Mouse (Mus musculus) hindbrain, embryonic 10.5 days (tissue): ENCODE data around the gene Atxn1. TPM values are rescaled to one million over a fixed set of nuclear protein-coding genes. Genes with fewer than 3 reads are reported as not detected.

ENCODE experiments used
- DNase-seq: peaks from one replicate; pipeline ENCODE4 v3.0.0-alpha.2; 2017; ENCODE audit warnings: low spot score
- H3K27ac ChIP-seq: fragments of 300-500 bp; sonication (generic); 2 replicates; pipeline ENCODE4 v1.5.1; 2016; ENCODE audit warnings: mild to moderate bottlenecking, moderate library complexity
- H3K27me3 ChIP-seq: fragments of 300-500 bp; sonication (generic); 2 replicates; pipeline ENCODE4 v1.6.1; 2016; ENCODE audit warnings: mild to moderate bottlenecking; ENCODE audit not compliant: poor library complexity, insufficient read depth, severe bottlenecking
- H3K36me3 ChIP-seq: fragments of 300-500 bp; sonication (generic); 2 replicates; pipeline ENCODE4 v1.6.1; 2016; ENCODE audit warnings: mild to moderate bottlenecking, moderate library complexity
- H3K4me1 ChIP-seq: fragments of 300-500 bp; sonication (generic); replicated peaks from 2 replicates; pipeline ENCODE4 v1.6.1; 2016; ENCODE audit warnings: mild to moderate bottlenecking
- H3K4me3 ChIP-seq: fragments of 300-500 bp; sonication (generic); 2 replicates; pipeline ENCODE4 v1.5.1; 2016; ENCODE audit warnings: mild to moderate bottlenecking, moderate library complexity
- H3K9me3 ChIP-seq: fragments of 300-500 bp; sonication (generic); 2 replicates; pipeline ENCODE4 v1.6.1; 2016; ENCODE audit warnings: mild to moderate bottlenecking, moderate library complexity
- WGBS: fragments of 180-500 bp; shearing (Covaris S2); methylation state at CpG from one replicate; pipeline ENCODE4 v1.1.7; 2016; 5-methylcytosine and 5-hydroxymethylcytosine counted together
- polyA plus RNA-seq: library from polyadenylated mRNA; unstranded; fragments of >200 nt; fragmentation: Nextera tagmentation; extraction: Ambion mirVana; gene quantifications from 2 replicates; pipeline ENCODE4 v1.2.1, GENCODE M21; 2016

Gene Atxn1
- polyA plus RNA-seq, 1 experiment from 2014 or later, result 2.4 TPM

- H3K4me3 ChIP-seq, result no peak overlapping the region
- WGBS, result 90% methylated on average over 10 of the region's 10 CpGs
- H3K27me3 ChIP-seq, result no peaks in the 10 kb centered on the region
- H3K27ac ChIP-seq, result no peak overlapping the region
- DNase-seq, result no peak
- no peaks in the 10 kb centered on the region for H3K9me3 ChIP-seq
- no peaks in the 10 kb centered on the region for H3K36me3 ChIP-seq
- H3K4me1 ChIP-seq, result 0 out of 2 replicates have a peak, but pooled peaks cover 6% of the 10 kb centered on the region
Measured at GRCm38 (mm10) chr13:45662852-45663251, 302.0 kb downstream of the Atxn1 start.

- H3K4me3 ChIP-seq, result no peak overlapping the region
- no peak for DNase-seq
- 70% methylated on average over 3 of the region's 3 CpGs for WGBS
- no peaks in the 10 kb centered on the region for H3K27me3 ChIP-seq
- H3K4me1 ChIP-seq, result 0 out of 2 replicates have a peak, but pooled peaks cover 6% of the 10 kb centered on the region
- H3K27ac ChIP-seq, result no peak overlapping the region
- no peaks in the 10 kb centered on the region for H3K9me3 ChIP-seq
- H3K36me3 ChIP-seq, result no peaks in the 10 kb centered on the region
Measured at GRCm38 (mm10) chr13:45662216-45662615, 302.6 kb downstream of the Atxn1 start.

GRCm38 (mm10) chr13:45661283-45662185, 303.3 kb downstream of the Atxn1 start:
- Histone ChIP-seq H3K9me3 (no peaks in the 10 kb centered on the region), H3K4me3 (no peak overlapping the region), H3K27ac (no peak overlapping the region), H3K36me3 (no peaks in the 10 kb centered on the region), H3K27me3 (no peaks in the 10 kb centered on the region), H3K4me1 (0 out of 2 replicates have a peak, but pooled peaks cover 6% of the 10 kb centered on the region)
- no peak for DNase-seq
- 79% methylated on average over 12 of the region's 12 CpGs for WGBS

- no peaks in the 10 kb centered on the region for H3K9me3 ChIP-seq
- DNase-seq, result no peak
- no peaks in the 10 kb centered on the region for H3K36me3 ChIP-seq
- H3K4me1 ChIP-seq, result 0 out of 2 replicates have a peak, but pooled peaks cover 6% of the 10 kb centered on the region
- H3K4me3 ChIP-seq, result no peak overlapping the region
- H3K27me3 ChIP-seq, result no peaks in the 10 kb centered on the region
- H3K27ac ChIP-seq, result no peak overlapping the region
- WGBS, result 83% methylated on average over 4 of the region's 4 CpGs
Measured at GRCm38 (mm10) chr13:45659813-45660212, 305.0 kb downstream of the Atxn1 start.

- Histone ChIP-seq H3K27me3 (no peaks in the 10 kb centered on the region), H3K36me3 (no peaks in the 10 kb centered on the region), H3K4me3 (no peak overlapping the region), H3K4me1 (0 out of 2 replicates have a peak, but pooled peaks cover 6% of the 10 kb centered on the region), H3K27ac (no peak overlapping the region), H3K9me3 (no peaks in the 10 kb centered on the region)
- WGBS, result 90% methylated on average over 5 of the region's 5 CpGs
- DNase-seq, result no peak
Measured at GRCm38 (mm10) chr13:45658343-45658742, 306.5 kb downstream of the Atxn1 start.

- H3K27ac ChIP-seq, result no peak overlapping the region
- no peaks in the 10 kb centered on the region for H3K27me3 ChIP-seq
- H3K4me3 ChIP-seq, result no peak overlapping the region
- H3K36me3 ChIP-seq, result no peaks in the 10 kb centered on the region
- no peaks in the 10 kb centered on the region for H3K9me3 ChIP-seq
- 0 out of 2 replicates have a peak, but pooled peaks cover 3% of the 10 kb centered on the region for H3K4me1 ChIP-seq
- DNase-seq, result no peak
- WGBS, result 95% methylated on average over 1 of the region's 1 CpGs
Measured at GRCm38 (mm10) chr13:45657176-45657575, 307.6 kb downstream of the Atxn1 start.

GRCm38 (mm10) chr13:45651652-45652241, 313.1 kb downstream of the Atxn1 start:
- no peak overlapping the region for H3K27ac ChIP-seq
- H3K36me3 ChIP-seq, result no peaks in the 10 kb centered on the region
- H3K27me3 ChIP-seq, result no peaks in the 10 kb centered on the region
- no peak overlapping the region for H3K4me3 ChIP-seq
- DNase-seq, result no peak
- WGBS, result 75% methylated on average over 10 of the region's 10 CpGs
- H3K4me1 ChIP-seq, result no peaks in the 10 kb centered on the region
- H3K9me3 ChIP-seq, result no peaks in the 10 kb centered on the region

GRCm38 (mm10) chr13:45649197-45649812, 315.5 kb downstream of the Atxn1 start:
- no peaks in the 10 kb centered on the region for H3K27me3 ChIP-seq
- WGBS, result 79% methylated on average over 4 of the region's 4 CpGs

GRCm38 (mm10) chr13:45643780-45644395, 320.9 kb downstream of the Atxn1 start:
- Histone ChIP-seq H3K27ac (no peak overlapping the region), H3K9me3 (no peaks in the 10 kb centered on the region), H3K4me1 (no peaks in the 10 kb centered on the region), H3K36me3 (no peaks in the 10 kb centered on the region), H3K4me3 (no peak overlapping the region), H3K27me3 (no peaks in the 10 kb centered on the region)
- WGBS, result 82% methylated on average over 6 of the region's 6 CpGs
- no peak for DNase-seq

More at GRCm38 (mm10) chr13:45649197-45649812, 315.5 kb downstream of the Atxn1 start:
- no peak overlapping the region for H3K27ac ChIP-seq
- no peaks in the 10 kb centered on the region for H3K9me3 ChIP-seq
- no peaks in the 10 kb centered on the region for H3K4me1 ChIP-seq
- DNase-seq, result no peak
- H3K36me3 ChIP-seq, result no peaks in the 10 kb centered on the region
- H3K4me3 ChIP-seq, result no peak overlapping the region

- no peak overlapping the region for H3K4me3 ChIP-seq
Measured at GRCm38 (mm10) chr13:45642913-45643312, 321.9 kb downstream of the Atxn1 start.

GRCm38 (mm10) chr13:45640431-45640830, 324.4 kb downstream of the Atxn1 start:
- 64% methylated on average over 5 of the region's 5 CpGs for WGBS
- Histone ChIP-seq H3K27me3 (no peaks in the 10 kb centered on the region), H3K9me3 (no peaks in the 10 kb centered on the region), H3K36me3 (no peaks in the 10 kb centered on the region), H3K27ac (no peak overlapping the region), H3K4me3 (no peak overlapping the region), H3K4me1 (no peaks in the 10 kb centered on the region)
- no peak for DNase-seq

More at GRCm38 (mm10) chr13:45642913-45643312, 321.9 kb downstream of the Atxn1 start:
- 82% methylated on average over 7 of the region's 7 CpGs for WGBS
- H3K9me3 ChIP-seq, result no peaks in the 10 kb centered on the region
- no peaks in the 10 kb centered on the region for H3K36me3 ChIP-seq
- H3K27me3 ChIP-seq, result no peaks in the 10 kb centered on the region
- DNase-seq, result no peak
- no peak overlapping the region for H3K27ac ChIP-seq
- H3K4me1 ChIP-seq, result no peaks in the 10 kb centered on the region

- Histone ChIP-seq H3K27ac (no peak overlapping the region), H3K9me3 (no peaks in the 10 kb centered on the region), H3K36me3 (no peaks in the 10 kb centered on the region), H3K4me1 (no peaks in the 10 kb centered on the region), H3K4me3 (no peak overlapping the region), H3K27me3 (no peaks in the 10 kb centered on the region)
- 84% methylated on average over 1 of the region's 1 CpGs for WGBS
- DNase-seq, result no peak
Measured at GRCm38 (mm10) chr13:45638281-45638680, 326.5 kb downstream of the Atxn1 start.
